Mouse (Mus musculus) cortical plate, adult 2 months (tissue): ENCODE data around the gene Opa3.

ENCODE experiments used
- CTCF ChIP-seq: fragments of 200-500 bp; IDR thresholded peaks from 2 replicates; pipeline ENCODE4 v1.5.1; 2011; ENCODE audit warnings: mild to moderate bottlenecking, control low read depth, low read length; ENCODE audit not compliant: insufficient read depth; ENCODE audit errors: extremely low read depth
- POLR2A ChIP-seq: fragments of 200-500 bp; IDR thresholded peaks from 2 replicates; pipeline ENCODE4 v1.6.1; 2011; ENCODE audit warnings: mild to moderate bottlenecking, low read length, control low read depth; ENCODE audit not compliant: insufficient read depth; ENCODE audit errors: extremely low read depth

DNA sequence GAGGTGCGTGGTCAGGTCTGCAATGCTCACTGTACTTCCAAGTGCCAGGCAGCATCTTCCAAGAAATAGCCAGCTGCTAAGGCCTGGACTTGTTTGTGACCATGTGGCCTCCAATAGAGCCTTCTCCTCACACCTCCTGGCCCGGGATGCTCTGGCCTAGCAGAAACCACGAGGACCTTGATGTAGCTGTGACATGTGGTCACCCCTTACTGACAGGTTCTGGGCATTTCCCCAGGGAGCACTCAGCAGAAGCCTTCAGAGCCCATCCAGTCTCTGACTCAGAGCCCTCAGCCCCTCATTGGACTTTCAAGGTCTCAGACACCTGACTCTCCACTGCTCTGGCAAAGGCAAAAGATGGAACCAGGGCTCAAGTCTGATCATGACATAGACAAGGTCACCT is 16.9 kb downstream of the Opa3 start:
- TF ChIP-seq CTCF (no peak), POLR2A (no peak)
